Mouse (Mus musculus): ENCODE measurements around the gene Lcp1.

GRCm38 (mm10) chr14:75139225-75139624 lies 8.3 kb downstream of the Lcp1 start:
- TF ChIP-seq CTCF (IDR thresholded peaks at IDR 0.05; ENCODE audit: borderline replicate concordance, control insufficient read depth, extremely low read depth, insufficient read depth, low read length, poor library complexity) (no peak), POLR2A (IDR thresholded peaks at IDR 0.05; ENCODE audit: control insufficient read depth, extremely low read depth, insufficient read depth, low read length, poor library complexity) (no peak)
